Mouse (Mus musculus) limb, embryonic 13.5 days (tissue): ENCODE measurements around the gene Mettl18. TPM values are rescaled to one million over a fixed set of nuclear protein-coding genes. Genes with fewer than 3 reads are reported as not detected.

ENCODE experiments used
- ATAC-seq: fragments of 200-750 bp; cut with Nextera tagmentation; 2 replicates; pipeline ENCODE4 v1.8.0; 2017; ENCODE audit warnings: low read depth, moderate number of reproducible peaks, moderate TSS enrichment; ENCODE audit not compliant: low FRiP score
- H3K27ac ChIP-seq: fragments of 300-500 bp; sonication (generic); 2 replicates; pipeline ENCODE4 v1.5.1; 2015; ENCODE audit warnings: inconsistent platforms, mild to moderate bottlenecking, moderate library complexity
- H3K27me3 ChIP-seq: fragments of 300-500 bp; sonication (generic); 2 replicates; pipeline ENCODE4 v1.6.1; 2015; ENCODE audit warnings: mild to moderate bottlenecking, inconsistent platforms
- H3K36me3 ChIP-seq: fragments of 300-500 bp; sonication (generic); 2 replicates; pipeline ENCODE4 v1.6.1; 2015; ENCODE audit warnings: inconsistent platforms, mild to moderate bottlenecking, moderate library complexity
- H3K4me1 ChIP-seq: fragments of 300-500 bp; sonication (generic); 2 replicates; pipeline ENCODE4 v1.6.1; 2015; ENCODE audit warnings: inconsistent platforms
- H3K4me2 ChIP-seq: fragments of 300-500 bp; sonication (generic); replicated peaks from 2 replicates; pipeline ENCODE4 v1.6.1; 2015; ENCODE audit warnings: inconsistent platforms, mild to moderate bottlenecking, moderate library complexity
- H3K4me3 ChIP-seq: fragments of 300-500 bp; sonication (generic); 2 replicates; pipeline ENCODE4 v1.5.1; 2015; ENCODE audit warnings: moderate library complexity, mild to moderate bottlenecking, inconsistent platforms
- H3K9ac ChIP-seq: fragments of 300-500 bp; sonication (generic); 2 replicates; pipeline ENCODE4 v1.6.1; 2015; ENCODE audit warnings: mild to moderate bottlenecking, inconsistent platforms
- H3K9me3 ChIP-seq: fragments of 300-500 bp; sonication (generic); 2 replicates; pipeline ENCODE4 v1.6.1; 2016; ENCODE audit warnings: inconsistent platforms
- WGBS: fragments of 180-500 bp; shearing (Covaris S2); methylation state at CpG from one replicate; pipeline ENCODE4 v1.1.7; 2015; 5-methylcytosine and 5-hydroxymethylcytosine counted together
- polyA plus RNA-seq: library from polyadenylated mRNA; unstranded; fragments of >200 nt; fragmentation: Nextera tagmentation; extraction: Ambion mirVana; gene quantifications from 2 replicates; pipeline ENCODE4 v1.2.1, GENCODE M21; 2015

Gene Mettl18
- 9.3 and 10.2 TPM in 2 replicates for polyA plus RNA-seq

- H3K4me1 ChIP-seq = peaks cover 9% of the 10 kb centered on the region
- H3K9ac ChIP-seq = peak within 1 kb of the TSS; percentile 83
- WGBS = 3% methylated on average over 43 of the region's 43 CpGs
- H3K4me3 ChIP-seq = peak within 1 kb of the TSS; percentile 79
- peak within 1 kb of the TSS; percentile 85 for H3K27ac ChIP-seq
- ATAC-seq = peak; percentile 98
- no peaks in the 10 kb centered on the region for H3K36me3 ChIP-seq
- no peaks in the 10 kb centered on the region for H3K9me3 ChIP-seq
- peak within 1 kb of the TSS; percentile 70 for H3K4me2 ChIP-seq
- H3K27me3 ChIP-seq = no peaks in the 10 kb centered on the region
Measured at GRCm38 (mm10) chr1:163994721-163995608, at the start of gene Mettl18, which contains the start of gene BC055324. Mettl18 (plus strand) TSS chr1:163994889. BC055324 (minus strand) TSS chr1:163994796.

- WGBS = 89% methylated on average over 2 of the region's 2 CpGs
- Histone ChIP-seq H3K9ac (no peak overlapping the region), H3K27ac (no peak overlapping the region), H3K4me1 (no peaks in the 10 kb centered on the region), H3K36me3 (peaks cover 83% of the 10 kb centered on the region), H3K4me3 (no peak overlapping the region), H3K4me2 (no peak overlapping the region), H3K27me3 (no peaks in the 10 kb centered on the region), H3K9me3 (no peaks in the 10 kb centered on the region)
- ATAC-seq = no peak
Measured at GRCm38 (mm10) chr1:163953396-163953795, 41.3 kb upstream of the Mettl18 start.

GRCm38 (mm10) chr1:163958036-163958435 is 36.7 kb upstream of the Mettl18 start:
- Histone ChIP-seq H3K27me3 (no peaks in the 10 kb centered on the region), H3K27ac (no peak overlapping the region), H3K4me1 (no peaks in the 10 kb centered on the region), H3K9ac (no peak overlapping the region), H3K9me3 (no peaks in the 10 kb centered on the region), H3K4me2 (no peak overlapping the region), H3K4me3 (no peak overlapping the region), H3K36me3 (peaks cover 73% of the 10 kb centered on the region)
- ATAC-seq = no peak
- 80% methylated on average over 3 of the region's 3 CpGs for WGBS

- Histone ChIP-seq H3K9ac (no peak overlapping the region), H3K9me3 (no peaks in the 10 kb centered on the region), H3K27me3 (no peaks in the 10 kb centered on the region), H3K4me2 (no peak overlapping the region), H3K27ac (no peak overlapping the region), H3K36me3 (peaks cover 54% of the 10 kb centered on the region), H3K4me3 (no peak overlapping the region), H3K4me1 (no peaks in the 10 kb centered on the region)
- no peak for ATAC-seq
- 89% methylated on average over 10 of the region's 10 CpGs for WGBS
Measured at GRCm38 (mm10) chr1:163964008-163964689, 30.5 kb upstream of the Mettl18 start.

- 89% methylated on average over 1 of the region's 1 CpGs for WGBS
- Histone ChIP-seq H3K9me3 (no peaks in the 10 kb centered on the region), H3K36me3 (peaks cover 36% of the 10 kb centered on the region)
Measured at GRCm38 (mm10) chr1:163974471-163974870, 20.2 kb upstream of the Mettl18 start.

GRCm38 (mm10) chr1:163975088-163975487 is 19.6 kb upstream of the Mettl18 start:
- ATAC-seq = no peak
- no peak overlapping the region for H3K9ac ChIP-seq
- no peak overlapping the region for H3K27ac ChIP-seq
- WGBS = 96% methylated on average over 2 of the region's 2 CpGs
- no peaks in the 10 kb centered on the region for H3K27me3 ChIP-seq
- no peaks in the 10 kb centered on the region for H3K9me3 ChIP-seq
- no peak overlapping the region for H3K4me3 ChIP-seq
- H3K4me2 ChIP-seq = no peak overlapping the region
- H3K36me3 ChIP-seq = peaks cover 41% of the 10 kb centered on the region
- H3K4me1 ChIP-seq = no peaks in the 10 kb centered on the region

More at GRCm38 (mm10) chr1:163974471-163974870, 20.2 kb upstream of the Mettl18 start:
- ATAC-seq = no peak
- Histone ChIP-seq H3K27ac (no peak overlapping the region), H3K4me3 (no peak overlapping the region), H3K4me1 (no peaks in the 10 kb centered on the region), H3K9ac (no peak overlapping the region), H3K4me2 (no peak overlapping the region), H3K27me3 (no peaks in the 10 kb centered on the region)

GRCm38 (mm10) chr1:163976515-163976914 is 18.2 kb upstream of the Mettl18 start:
- H3K36me3 ChIP-seq = peaks cover 49% of the 10 kb centered on the region
- no peak for ATAC-seq
- H3K4me3 ChIP-seq = no peak overlapping the region
- H3K4me2 ChIP-seq = no peak overlapping the region
- H3K9me3 ChIP-seq = no peaks in the 10 kb centered on the region
- H3K27ac ChIP-seq = no peak overlapping the region
- H3K27me3 ChIP-seq = no peaks in the 10 kb centered on the region
- no peaks in the 10 kb centered on the region for H3K4me1 ChIP-seq
- H3K9ac ChIP-seq = no peak overlapping the region
- 90% methylated on average over 1 of the region's 1 CpGs for WGBS

- 80% methylated on average over 4 of the region's 4 CpGs for WGBS
- Histone ChIP-seq H3K27me3 (no peaks in the 10 kb centered on the region), H3K4me2 (no peak overlapping the region), H3K9ac (no peak overlapping the region), H3K36me3 (peaks cover 8% of the 10 kb centered on the region), H3K4me1 (peaks cover 9% of the 10 kb centered on the region), H3K4me3 (no peak overlapping the region), H3K27ac (no peak overlapping the region), H3K9me3 (no peaks in the 10 kb centered on the region)
- ATAC-seq = no peak
Measured at GRCm38 (mm10) chr1:163992371-163992770, 2.3 kb upstream of the Mettl18 start.

- peaks cover 9% of the 10 kb centered on the region for H3K4me1 ChIP-seq
- H3K9ac ChIP-seq = peak overlapping the region; percentile 83
- peak overlapping the region; percentile 70 for H3K4me2 ChIP-seq
- H3K27ac ChIP-seq = no peak overlapping the region; the same call in 1 of the 2 replicates
- H3K27me3 ChIP-seq = no peaks in the 10 kb centered on the region
- WGBS = 1% methylated on average over 38 of the region's 38 CpGs
- H3K9me3 ChIP-seq = no peaks in the 10 kb centered on the region
- ATAC-seq = peak; percentile 81
- peak overlapping the region; percentile 79 for H3K4me3 ChIP-seq
- no peaks in the 10 kb centered on the region for H3K36me3 ChIP-seq
Measured at GRCm38 (mm10) chr1:163994173-163994720, 442 bp upstream of the Mettl18 start.

- Histone ChIP-seq H3K27ac (no peak overlapping the region), H3K27me3 (no peaks in the 10 kb centered on the region), H3K36me3 (no peaks in the 10 kb centered on the region), H3K9me3 (no peaks in the 10 kb centered on the region), H3K4me1 (peaks cover 9% of the 10 kb centered on the region), H3K4me3 (peak overlapping the region; percentile 79), H3K9ac (no peak overlapping the region; the same call in 1 of the 2 replicates), H3K4me2 (peak overlapping the region; percentile 65)
- WGBS = 80% methylated on average over 2 of the region's 2 CpGs
- no peak for ATAC-seq
Measured at GRCm38 (mm10) chr1:163995609-163995913, 872 bp downstream of the Mettl18 start.

- WGBS = 73% methylated on average over 6 of the region's 6 CpGs
Measured at GRCm38 (mm10) chr1:164001831-164002452, 7.3 kb downstream of the Mettl18 start.

GRCm38 (mm10) chr1:164004311-164004710 is 9.6 kb downstream of the Mettl18 start:
- Histone ChIP-seq H3K36me3 (no peaks in the 10 kb centered on the region), H3K4me1 (no peaks in the 10 kb centered on the region), H3K27me3 (no peaks in the 10 kb centered on the region), H3K27ac (no peak overlapping the region), H3K4me3 (no peak overlapping the region), H3K4me2 (no peak overlapping the region), H3K9me3 (no peaks in the 10 kb centered on the region), H3K9ac (no peak overlapping the region)
- ATAC-seq = no peak
- WGBS = 69% methylated on average over 3 of the region's 3 CpGs

More at GRCm38 (mm10) chr1:164001831-164002452, 7.3 kb downstream of the Mettl18 start:
- H3K9ac ChIP-seq = no peak overlapping the region
- no peak overlapping the region for H3K4me3 ChIP-seq
- no peak for ATAC-seq
- no peaks in the 10 kb centered on the region for H3K9me3 ChIP-seq
- no peaks in the 10 kb centered on the region for H3K4me1 ChIP-seq
- no peak overlapping the region for H3K4me2 ChIP-seq
- no peaks in the 10 kb centered on the region for H3K27me3 ChIP-seq
- H3K27ac ChIP-seq = no peak overlapping the region
- no peaks in the 10 kb centered on the region for H3K36me3 ChIP-seq
